34 mouse cellular contexts compared by ENCODE assay signal in the genomic region with DNA sequence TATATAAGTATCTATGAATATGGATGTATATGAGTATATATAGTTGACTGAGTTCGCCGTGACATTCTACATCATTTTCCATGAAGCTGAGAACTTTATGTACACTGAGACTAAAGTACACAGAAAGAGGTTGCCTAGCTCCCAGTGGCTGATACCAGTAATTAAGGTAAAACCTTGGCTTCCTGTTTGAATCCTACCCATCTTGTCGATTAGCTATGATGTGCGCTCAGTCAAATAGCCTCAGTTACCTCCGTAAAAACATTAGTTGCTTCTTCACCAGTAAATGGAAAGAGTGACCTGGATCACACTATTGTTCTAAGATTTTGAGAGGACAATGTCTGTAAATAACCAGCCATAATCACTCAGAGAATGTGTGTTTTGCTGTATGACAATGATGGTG. TPM values are rescaled to one million over a fixed set of nuclear protein-coding genes. Genes with fewer than 3 reads are reported as not detected.
"Had no signal": no experiment of that assay in that cellular context is flagged by ENCODE, and none has a peak within 500 bp of the region (broad histone marks: within the 10 kb centered on the region; RNA-seq: fewer than 3 reads in every experiment).

No protein-coding gene starts in this region.

- H3K4me2 ChIP-seq: embryonic facial prominence, embryonic 12.5 days; embryonic facial prominence, embryonic 13.5 days; embryonic facial prominence, embryonic 15.5 days; forebrain, embryonic 12.5 days; forebrain, embryonic 13.5 days; forebrain, embryonic 15.5 days had no signal

- DNase-seq: cerebellum, adult 8-10 months; cerebellum, adult 9-10 months; cerebellum, adult 9-11 months; cerebellum, postnatal 10 days; cerebellum, postnatal 14 days; cerebellum, postnatal 25 days; cerebellum, postnatal 36 days; embryo, embryonic 11 days; forebrain, postnatal 0 days; gastrocnemius, adult 2 months; gastrocnemius, postnatal 10 days; gastrocnemius, postnatal 14 days; gastrocnemius, postnatal 25 days; gastrocnemius, postnatal 36 days; heart, adult 11 months; heart, adult 18-20 months; heart, adult 2 months had no signal

- H3K36me3 ChIP-seq: embryonic facial prominence, embryonic 10.5 days; embryonic facial prominence, embryonic 12.5 days; embryonic facial prominence, embryonic 13.5 days; embryonic facial prominence, embryonic 15.5 days; forebrain, embryonic 10.5 days; forebrain, embryonic 12.5 days; forebrain, embryonic 15.5 days had no signal

- H3K4me3 ChIP-seq: embryonic facial prominence, embryonic 10.5 days; embryonic facial prominence, embryonic 12.5 days; embryonic facial prominence, embryonic 13.5 days; embryonic facial prominence, embryonic 15.5 days; erythroblast, embryonic 14.5 days; forebrain, embryonic 10.5 days; forebrain, embryonic 12.5 days; forebrain, embryonic 13.5 days; forebrain, embryonic 15.5 days; gastrocnemius, adult 2 months; heart, adult 2 months had no signal

- H3K27me3 ChIP-seq: embryonic facial prominence, embryonic 12.5 days; embryonic facial prominence, embryonic 13.5 days; embryonic facial prominence, embryonic 15.5 days; forebrain, embryonic 12.5 days; forebrain, embryonic 13.5 days; forebrain, embryonic 15.5 days had no signal

RNA-seq across cellular contexts. Expression of a gene that starts 47.3 kb away (rescaled TPM):
- polyA plus RNA-seq: cortical plate, adult 2 months; embryonic facial prominence, embryonic 10.5 days; embryonic facial prominence, embryonic 11.5 days; embryonic facial prominence, embryonic 12.5 days; embryonic facial prominence, embryonic 13.5 days; embryonic facial prominence, embryonic 14.5 days; embryonic facial prominence, embryonic 15.5 days; erythroblast, embryonic 14.5 days; forebrain, embryonic 10.5 days; forebrain, embryonic 11.5 days; forebrain, embryonic 12.5 days; forebrain, embryonic 13.5 days; forebrain, embryonic 14.5 days; forebrain, embryonic 15.5 days; forebrain, embryonic 16.5 days; forebrain, postnatal 0 days; frontal cortex, adult 2 months; gonadal fat pad, adult 2 months; heart, adult 2 months had no signal
